Mouse (Mus musculus): ENCODE measurements at regions not wholly inside any gene's neighbourhood (a gene's known extent, or its start where the extent isn't known, plus 50 kb on each side); places are given as distances from the start of the nearest gene placed in this dataset.

GRCm38 (mm10) chr6:31859621-31860020 is 190.4 kb upstream of the 1700012A03Rik start:
- no peak for TF ChIP-seq POLR2A (IDR thresholded peaks at IDR 0.05; ENCODE audit: low read depth, low read length)
- no peak for TF ChIP-seq CTCF (IDR thresholded peaks at IDR 0.05; ENCODE audit: borderline replicate concordance, insufficient read depth, low read length)
